ENCODE assay signal across 7 mouse cellular contexts in the genomic region with DNA sequence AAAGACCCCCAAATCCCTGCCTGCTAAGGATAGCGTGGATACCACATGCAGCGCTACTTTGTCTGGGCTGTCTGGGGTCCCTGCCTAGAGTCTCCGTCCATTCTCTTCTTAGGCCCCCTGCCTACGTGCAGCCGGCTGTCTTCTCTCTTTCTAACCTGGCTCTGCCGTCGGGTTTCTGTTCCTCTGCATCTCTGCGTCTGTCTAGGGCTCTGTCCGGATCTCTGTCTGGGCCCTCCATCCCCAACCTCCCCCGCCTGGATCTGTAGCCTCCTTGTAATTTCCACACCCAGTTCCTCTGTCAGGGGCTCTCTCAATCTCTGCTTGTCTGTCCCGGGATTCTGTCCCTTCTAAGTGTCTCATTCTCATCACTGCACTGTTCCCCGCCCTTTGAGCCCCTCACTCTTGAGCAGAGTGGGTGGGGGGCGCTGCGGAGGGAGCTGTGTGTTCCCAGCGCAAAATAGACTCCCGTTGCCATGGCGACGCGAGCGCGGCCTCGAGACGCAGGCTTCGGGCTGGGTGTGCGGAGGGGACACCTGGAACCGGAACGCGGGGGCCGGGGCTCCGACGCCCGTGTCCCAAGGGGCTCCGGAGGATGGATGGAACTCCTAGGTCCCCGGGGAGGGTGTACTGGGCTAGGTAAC. TPM values are rescaled to one million over a fixed set of nuclear protein-coding genes. Genes with fewer than 3 reads are reported as not detected.
DNase-seq lines count a peak whose midpoint lies in the region; ATAC-seq and TF ChIP-seq lines count a peak whose summit lies in the region.

No protein-coding gene starts in this region.

- DNase-seq in lung, postnatal 0 days (ENCODE audit: low spot score), result peak; percentile 14
- no peak for DNase-seq in lung, adult 2 months
- peak; percentile 74 for DNase-seq in embryo, embryonic 10.5 days (ENCODE audit: low spot score)
- peak; percentile 72 for DNase-seq in hindbrain, embryonic 10.5 days (ENCODE audit: low spot score)
- peak; percentile 64 for DNase-seq in left cerebral cortex, postnatal 4 days
- DNase-seq in right cerebral cortex, postnatal 10 days (ENCODE audit: low spot score in 2 of 2), result peak; percentile 92 to 94
- DNase-seq in lung, postnatal 25 days (ENCODE audit: low spot score), result no peak

- intact Hi-C loops in left cerebral cortex, postnatal 4 days (cut with DNase I), result no loop called here

- H3K4me3 ChIP-seq in lung, postnatal 0 days (ENCODE audit: low read depth, low read length), result peak overlapping the region; percentile 21
- no peak overlapping the region for H3K4me3 ChIP-seq in lung, adult 2 months (replicated peaks; ENCODE audit: extremely low read depth, low read depth, low read length)
- peak overlapping the region; percentile 55 for H3K4me3 ChIP-seq in hindbrain, embryonic 10.5 days

- H3K36me3 ChIP-seq in lung, postnatal 0 days (ENCODE audit: insufficient read depth, low read length), result no peaks in the 10 kb centered on the region
- H3K36me3 ChIP-seq in hindbrain, embryonic 10.5 days, result no peaks in the 10 kb centered on the region

- ATAC-seq in lung, postnatal 0 days, result no peak

- no peak for TF ChIP-seq POLR2A in lung, adult 2 months (IDR thresholded peaks at IDR 0.05; ENCODE audit: borderline replicate concordance, extremely low read depth, low read depth, low read length)

- H3K4me2 ChIP-seq in lung, postnatal 0 days (replicated peaks; ENCODE audit: low read depth, low read length), result peak overlapping the region; percentile 58

- H3K9ac ChIP-seq in lung, postnatal 0 days (replicated peaks; ENCODE audit: low read depth), result no peak overlapping the region

- H3K27ac ChIP-seq in lung, postnatal 0 days (ENCODE audit: low read length), result no peak overlapping the region
- H3K27ac ChIP-seq in hindbrain, embryonic 10.5 days, result peak overlapping the region; percentile 77

- TF ChIP-seq EP300 in lung, postnatal 0 days (IDR thresholded peaks at IDR 0.05), result no peak

- no peaks in the 10 kb centered on the region for H3K9me3 ChIP-seq in lung, postnatal 0 days (ENCODE audit: low read length)
- H3K9me3 ChIP-seq in hindbrain, embryonic 10.5 days, result 0 out of 2 replicates have a peak, but pooled peaks cover 6% of the 10 kb centered on the region

- H3K4me1 ChIP-seq in lung, postnatal 0 days (ENCODE audit: insufficient read depth, low read depth, low read length), result 0 out of 2 replicates have a peak, but pooled peaks cover 2% of the 10 kb centered on the region
- no peaks in the 10 kb centered on the region for H3K4me1 ChIP-seq in lung, adult 2 months (ENCODE audit: control insufficient read depth, insufficient read depth, low read length)
- peaks cover 40% of the 10 kb centered on the region for H3K4me1 ChIP-seq in hindbrain, embryonic 10.5 days (replicated peaks)

- peaks cover 16% of the 10 kb centered on the region for H3K27me3 ChIP-seq in lung, postnatal 0 days (replicated peaks; ENCODE audit: insufficient read depth, low read length)
- peaks cover 55% of the 10 kb centered on the region for H3K27me3 ChIP-seq in hindbrain, embryonic 10.5 days (ENCODE audit: insufficient read depth, poor library complexity, severe bottlenecking)

- TF ChIP-seq CTCF in lung, postnatal 0 days (IDR thresholded peaks at IDR 0.05), result no peak
- no peak for TF ChIP-seq CTCF in lung, adult 2 months (IDR thresholded peaks at IDR 0.05; ENCODE audit: insufficient read depth, low read length)

- under 1% methylated on average over 32 of the region's 34 CpGs for WGBS in lung, postnatal 0 days
- WGBS in lung, adult 2 months, result 2% methylated on average over 34 of the region's 34 CpGs
- WGBS in hindbrain, embryonic 10.5 days, result under 1% methylated on average over 34 of the region's 34 CpGs

RNA-seq across cellular contexts. Expression of gene Shisa7, which starts 0.8 kb away (rescaled TPM):
- polyA plus RNA-seq in lung, postnatal 0 days (2015; fragmentation: Nextera tagmentation; extraction: Ambion mirVana), result 0.43 and 0.51 TPM in 2 replicates
- polyA plus RNA-seq in lung, adult 2 months (2012; rRNA removed), result 2.5 and 3.4 TPM in 2 replicates
- 0.68 and 1.8 TPM in 2 replicates for polyA plus RNA-seq in hindbrain, embryonic 10.5 days (2016; fragmentation: Nextera tagmentation; extraction: Ambion mirVana)
- 100 to 1,000 TPM; 112 to 126 TPM for total RNA-seq in left cerebral cortex, postnatal 4 days (2021)

RNA-seq across cellular contexts. Expression of gene Isoc2b, which starts 26.3 kb away (rescaled TPM):
- polyA plus RNA-seq in lung, postnatal 0 days (2015; fragmentation: Nextera tagmentation; extraction: Ambion mirVana), result 12.7 and 16.1 TPM in 2 replicates
- polyA plus RNA-seq in lung, adult 2 months (2012; rRNA removed), result 14.1 and 22.3 TPM in 2 replicates
- 2.6 and 3.3 TPM in 2 replicates for polyA plus RNA-seq in hindbrain, embryonic 10.5 days (2016; fragmentation: Nextera tagmentation; extraction: Ambion mirVana)
- 1 to 10 TPM; 1.2 to 1.9 TPM for total RNA-seq in left cerebral cortex, postnatal 4 days (2021)

RNA-seq across cellular contexts. Expression of gene Ube2s, which starts 31.3 kb away (rescaled TPM):
- polyA plus RNA-seq in lung, postnatal 0 days (2015; fragmentation: Nextera tagmentation; extraction: Ambion mirVana), result 158 and 162 TPM in 2 replicates
- polyA plus RNA-seq in lung, adult 2 months (2012; rRNA removed), result 135 and 210 TPM in 2 replicates
- polyA plus RNA-seq in hindbrain, embryonic 10.5 days (2016; fragmentation: Nextera tagmentation; extraction: Ambion mirVana), result 414 and 452 TPM in 2 replicates
- total RNA-seq in left cerebral cortex, postnatal 4 days (2021), result 100 to 1,000 TPM; 176 to 203 TPM

RNA-seq across cellular contexts. Expression of gene Isoc2a, which starts 33.2 kb away (rescaled TPM):
- polyA plus RNA-seq in lung, postnatal 0 days (2015; fragmentation: Nextera tagmentation; extraction: Ambion mirVana), result 0.53 and 0.57 TPM in 2 replicates
- 13.4 and 15.0 TPM in 2 replicates for polyA plus RNA-seq in lung, adult 2 months (2012; rRNA removed)
- 0.73 and 0.82 TPM in 2 replicates for polyA plus RNA-seq in hindbrain, embryonic 10.5 days (2016; fragmentation: Nextera tagmentation; extraction: Ambion mirVana)
- total RNA-seq in left cerebral cortex, postnatal 4 days (2021), result 1 to 10 TPM; 6.2 to 6.5 TPM

RNA-seq across cellular contexts. Expression of gene Rpl28, which starts 51.0 kb away (rescaled TPM):
- 282 and 294 TPM in 2 replicates for polyA plus RNA-seq in lung, postnatal 0 days (2015; fragmentation: Nextera tagmentation; extraction: Ambion mirVana)
- polyA plus RNA-seq in lung, adult 2 months (2012; rRNA removed), result 171 and 204 TPM in 2 replicates
- 378 and 382 TPM in 2 replicates for polyA plus RNA-seq in hindbrain, embryonic 10.5 days (2016; fragmentation: Nextera tagmentation; extraction: Ambion mirVana)
- 100 to 1,000 TPM; 603 to 645 TPM for total RNA-seq in left cerebral cortex, postnatal 4 days (2021)

Comparison
In these comparisons a context has a peak if more than half of its experiments do, and no peak if none do; other contexts are left out.
1. DNase-seq: peak in lung, postnatal 0 days (single experiment), embryo, embryonic 10.5 days (single experiment), hindbrain, embryonic 10.5 days (single experiment), left cerebral cortex, postnatal 4 days (single experiment) and right cerebral cortex, postnatal 10 days (2 of 2); none in lung, adult 2 months (single experiment) and lung, postnatal 25 days (single experiment).